Mouse (Mus musculus) kidney, postnatal 10 days (tissue): Measurements from ENCODE around the gene Cela3b.
"Not testable (repeated sequence)": the region's sequence is repeated elsewhere in the genome, so short reads cannot be mapped to it uniquely, and the experiment has no call there.

Source experiments
- DNase-seq: peaks from one replicate; pipeline ENCODE4 v3.0.0; 2021; ENCODE audit warnings: mixed read lengths

Cela3b gene

DNA sequence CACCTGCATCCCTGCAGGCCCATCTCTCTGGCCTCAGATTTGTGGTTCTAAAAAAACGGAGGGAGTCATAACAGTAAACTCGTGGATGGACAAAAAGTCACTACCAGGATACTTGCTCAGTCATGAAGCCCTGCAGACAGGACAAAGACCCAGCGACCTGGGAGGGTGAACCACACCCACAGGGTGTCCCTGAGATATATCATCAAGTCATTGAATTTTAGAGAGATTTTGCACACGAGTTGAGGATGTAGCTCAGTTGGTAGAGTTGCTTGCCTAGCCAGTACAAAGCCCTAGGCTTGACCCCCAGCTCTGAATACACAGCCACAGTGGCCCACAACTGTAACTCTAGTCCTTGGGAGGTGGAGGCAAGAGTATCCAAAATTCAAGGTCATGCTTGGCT lies 30.9 kb upstream of the Cela3b start:
- DNase-seq = no peak

GRCm38 (mm10) chr4:137460676-137461075 lies 30.3 kb upstream of the Cela3b start:
- no peak for DNase-seq

- no peak for DNase-seq
Measured at GRCm38 (mm10) chr4:137458861-137459260, 28.5 kb upstream of the Cela3b start.

DNA sequence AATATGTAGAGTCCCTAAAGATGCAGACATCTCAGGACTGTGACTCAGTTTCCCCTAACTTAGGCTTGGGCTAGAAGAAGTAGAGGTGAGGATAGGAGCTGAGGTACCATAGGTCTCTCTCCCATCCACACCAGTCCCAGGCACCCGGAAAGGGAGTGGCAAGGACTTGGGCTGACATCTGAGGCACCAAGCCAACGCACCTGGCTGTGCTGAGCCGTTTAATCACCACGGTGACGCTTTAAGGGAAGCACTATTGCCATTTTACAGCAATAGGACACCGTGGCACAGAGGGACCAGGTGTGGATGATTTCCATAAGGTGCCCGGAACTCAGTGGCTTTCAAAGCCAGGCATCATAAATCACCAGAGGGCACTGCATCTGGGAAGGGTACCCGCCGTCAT lies 28.0 kb upstream of the Cela3b start:
- no peak for DNase-seq

- DNase-seq = no peak
Measured at GRCm38 (mm10) chr4:137457292-137457691, 27.0 kb upstream of the Cela3b start.

DNA sequence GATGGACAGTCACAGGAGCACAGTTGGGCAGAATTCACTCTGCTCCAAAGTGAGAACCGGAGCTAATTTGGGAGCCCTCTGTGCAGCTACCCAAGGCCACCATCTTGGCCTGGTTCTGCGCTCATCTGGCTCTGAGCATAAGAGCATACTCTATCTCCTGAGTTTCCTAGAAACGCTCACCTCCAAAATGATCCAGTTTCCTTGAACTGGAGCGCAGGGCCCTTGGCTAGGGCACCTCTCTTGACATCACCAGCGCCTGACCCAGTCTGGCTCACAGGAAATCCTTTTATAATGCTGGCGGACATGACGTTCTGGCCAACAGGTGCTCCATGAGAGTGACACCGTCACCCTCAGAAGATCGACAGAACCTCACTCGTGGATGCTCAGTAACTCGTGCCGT lies 26.2 kb upstream of the Cela3b start:
- no peak for DNase-seq

DNA sequence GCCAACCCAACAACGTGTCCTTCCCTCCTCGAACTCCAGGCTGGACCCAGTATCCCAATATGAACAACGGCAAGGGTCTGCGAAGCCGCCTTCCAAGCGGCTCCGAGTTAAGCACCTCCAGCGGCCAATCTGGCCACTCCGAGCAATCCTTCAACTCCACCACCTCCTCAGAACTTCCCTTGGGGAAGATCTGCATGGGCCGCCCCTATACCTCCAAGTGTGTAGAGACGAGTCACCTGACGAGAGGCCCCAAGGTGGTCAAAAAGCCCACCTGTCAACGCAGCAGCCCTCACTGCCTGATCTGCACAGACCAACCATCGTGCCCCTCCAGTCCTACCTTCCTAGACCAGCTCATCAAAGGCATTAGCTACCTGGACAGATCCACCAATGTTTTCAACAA lies 24.2 kb upstream of the Cela3b start:
- DNase-seq = no peak

DNA sequence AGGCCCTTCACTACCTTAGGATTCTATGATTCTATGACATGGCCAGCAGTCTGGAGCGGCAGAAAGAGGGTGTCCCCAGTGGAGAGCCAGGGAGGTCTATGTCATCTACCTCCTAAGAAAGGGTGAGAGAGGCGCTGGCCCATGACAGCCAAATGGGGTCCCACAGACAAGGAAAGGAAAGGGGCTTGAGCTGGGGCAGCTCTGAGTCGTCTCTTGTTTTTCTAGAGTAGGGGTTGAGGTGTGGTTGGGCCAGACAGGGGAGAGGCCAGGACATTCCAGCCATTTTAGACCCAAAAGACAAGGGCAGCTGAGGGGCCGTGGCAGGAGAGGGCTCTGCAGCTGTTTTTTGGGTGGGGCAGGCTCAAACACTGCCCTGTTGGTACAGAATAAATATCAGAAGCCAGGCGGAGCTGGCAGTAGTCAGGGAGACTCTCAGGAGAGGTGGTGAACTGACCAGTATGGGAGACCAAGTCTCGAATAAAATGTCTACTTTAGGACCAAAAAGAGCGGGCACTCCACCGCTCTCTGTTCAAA lies 23.0 kb upstream of the Cela3b start, which contains the start of gene 1700013G24Rik:
Gene 1700013G24Rik (plus strand): TSS at position 51 of the 534 bp plus-strand sequence.
- DNase-seq = no peak

DNA sequence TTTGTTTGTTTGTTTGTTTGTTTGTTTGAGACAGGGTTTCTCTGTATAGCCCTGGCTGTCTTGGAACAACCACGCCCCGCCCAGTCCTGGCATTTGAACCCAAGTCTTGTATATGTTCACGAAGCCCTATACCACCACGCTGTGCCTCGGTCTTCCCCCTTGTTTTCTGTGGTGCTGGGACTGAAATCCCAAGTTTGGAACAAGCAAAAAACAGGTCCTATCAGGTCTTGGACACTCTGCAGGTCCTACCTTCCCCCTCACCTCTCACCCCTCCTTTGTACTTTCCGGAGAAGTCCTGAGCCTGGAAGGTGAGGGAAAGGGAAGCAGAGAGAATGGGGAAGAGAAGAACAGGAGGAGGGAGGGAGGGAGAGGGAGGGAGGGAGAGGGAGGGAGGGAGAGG lies 21.9 kb upstream of the Cela3b start:
- no peak for DNase-seq

DNA sequence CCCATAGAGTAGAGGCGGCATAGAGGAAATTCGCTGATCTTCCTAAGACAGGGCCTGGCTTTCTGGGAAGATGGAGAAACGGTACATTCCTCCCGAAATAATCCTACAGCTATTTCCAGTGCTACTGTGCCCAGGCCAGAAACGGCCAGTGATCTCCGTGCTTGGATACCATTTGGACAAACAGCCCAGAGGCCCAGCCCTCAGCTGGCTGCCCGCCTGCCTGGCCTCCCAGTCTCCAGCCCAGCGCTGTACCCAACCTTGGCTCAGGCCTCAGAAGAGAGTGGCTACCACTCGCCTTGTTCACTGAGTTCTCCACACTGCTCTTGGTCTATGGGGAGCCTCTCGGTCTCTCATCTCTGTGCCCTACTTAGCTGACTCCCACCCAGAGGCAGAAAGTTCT lies 19.4 kb upstream of the Cela3b start:
- no peak for DNase-seq

- DNase-seq = no peak
Measured at GRCm38 (mm10) chr4:137449132-137449531, 18.8 kb upstream of the Cela3b start.

DNA sequence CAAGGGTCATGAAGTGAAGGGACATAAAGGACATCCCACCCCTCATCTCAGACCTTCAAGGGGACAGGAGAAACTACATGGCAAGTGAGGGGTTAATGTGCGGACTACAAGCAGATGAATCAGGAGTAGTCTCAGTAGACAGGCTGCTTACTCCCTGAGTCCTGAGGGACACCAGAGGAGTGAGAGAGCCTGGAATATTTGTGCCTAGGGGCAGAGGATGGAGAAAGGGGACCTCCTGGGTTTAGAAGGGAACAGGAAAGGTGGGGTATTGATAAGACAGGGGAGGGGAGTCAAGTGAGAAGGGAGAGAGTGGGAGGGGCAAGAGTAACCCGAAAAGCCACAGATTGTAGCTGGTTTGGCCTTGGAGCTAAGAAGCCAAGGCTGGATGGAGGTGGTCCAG lies 18.3 kb upstream of the Cela3b start:
- DNase-seq = no peak

- DNase-seq = peak; percentile 71
Measured at GRCm38 (mm10) chr4:137448197-137448596, 17.9 kb upstream of the Cela3b start.

DNA sequence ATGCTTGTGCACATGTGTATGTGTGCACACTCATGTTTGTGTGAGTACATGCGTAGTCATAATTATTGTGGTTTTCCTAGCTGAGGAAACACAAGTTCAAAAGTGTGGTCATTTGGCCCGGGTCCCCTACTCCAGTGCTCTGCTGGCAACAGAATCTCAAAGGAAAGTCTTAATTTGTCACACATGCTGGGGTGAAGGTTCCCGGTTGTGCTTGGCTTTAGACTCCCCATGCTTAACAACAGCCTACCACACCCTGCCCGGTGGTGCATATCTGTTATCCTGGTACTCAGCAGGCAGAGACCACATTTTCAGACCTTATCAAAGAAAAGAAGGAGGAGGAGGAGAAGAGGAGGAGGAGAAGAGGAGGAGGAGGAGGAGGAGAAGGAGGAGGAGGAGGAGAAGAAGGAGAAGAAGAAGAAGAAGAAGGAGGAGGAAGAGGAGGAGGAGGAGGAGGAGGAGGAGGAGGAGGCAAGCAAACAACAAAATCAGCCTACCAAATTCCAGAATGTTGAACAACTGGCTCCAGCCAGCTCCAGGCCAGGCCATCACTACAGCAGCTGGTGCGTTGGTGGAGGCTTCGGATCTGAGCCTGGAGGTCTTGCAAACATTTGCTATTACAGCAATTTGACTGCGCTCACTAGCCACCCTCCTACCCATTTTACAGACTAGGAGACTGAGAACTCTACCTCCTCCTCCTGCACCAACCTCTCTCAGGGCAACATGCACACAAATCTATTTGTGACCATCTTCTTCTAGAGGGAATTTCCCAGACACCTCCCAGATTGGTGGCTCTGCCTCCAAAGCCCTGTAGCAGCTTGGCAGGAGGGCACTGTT lies 17.2 kb upstream of the Cela3b start:
- DNase-seq = peak; percentile 64

DNA sequence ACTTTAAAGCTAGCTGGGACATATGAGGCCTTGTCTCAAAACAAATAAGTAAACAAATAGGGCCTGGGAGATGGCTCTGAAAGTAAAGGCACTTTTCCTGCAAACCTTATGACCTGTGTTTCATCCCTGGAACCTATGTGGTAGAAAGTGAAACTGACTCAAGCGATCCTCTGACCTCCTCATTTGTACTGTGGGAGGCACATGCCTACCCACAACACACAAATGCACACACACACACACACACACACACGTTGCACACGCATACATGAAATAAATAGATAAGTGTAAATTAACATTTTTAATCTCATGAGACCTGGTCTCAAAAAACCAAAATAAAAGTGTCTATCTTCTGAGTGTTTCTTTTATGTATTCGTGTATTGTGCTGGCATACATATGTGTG lies 15.5 kb upstream of the Cela3b start:
- DNase-seq = no peak

DNA sequence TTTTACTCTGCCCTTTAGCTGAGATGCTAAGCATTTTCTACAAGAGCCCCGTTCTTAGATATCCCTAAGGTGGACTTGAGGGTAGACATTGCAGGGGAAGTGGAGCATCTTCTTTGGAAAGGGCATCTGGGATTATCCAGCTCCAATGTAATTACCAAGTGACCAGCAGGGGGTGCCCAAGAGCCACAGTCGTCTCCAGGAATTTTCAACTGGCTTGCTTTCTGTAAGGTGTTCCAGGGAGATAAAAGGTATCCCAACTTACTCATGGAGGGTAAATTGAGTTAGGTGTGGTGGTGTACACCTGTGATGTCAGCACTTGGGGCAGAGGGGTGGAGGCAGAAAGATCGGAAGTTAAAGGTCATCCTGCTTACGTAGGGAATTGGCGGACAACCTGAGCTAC lies 13.3 kb upstream of the Cela3b start:
- DNase-seq = peak; percentile 88

GRCm38 (mm10) chr4:137441332-137441731 lies 11.0 kb upstream of the Cela3b start:
- DNase-seq = no peak

DNA sequence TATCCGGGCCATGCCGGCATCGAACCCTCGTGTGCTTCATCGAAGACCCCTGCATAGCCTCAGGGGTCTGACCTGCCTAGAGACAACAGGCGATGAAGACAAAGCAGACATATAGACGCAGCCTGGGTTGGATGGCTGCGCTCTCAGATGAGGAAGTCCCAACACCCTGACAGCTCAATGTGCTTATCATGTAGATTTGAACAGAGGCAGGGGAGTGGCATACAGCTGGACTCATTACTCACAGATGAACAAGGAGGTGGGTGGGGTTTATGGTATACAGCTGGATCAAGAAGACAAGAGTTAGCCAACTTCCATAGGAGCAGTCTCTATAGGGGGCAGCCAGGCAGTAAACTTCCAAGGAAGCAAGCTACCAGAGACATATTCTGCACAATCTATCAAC lies 8.5 kb upstream of the Cela3b start:
- no peak for DNase-seq

DNA sequence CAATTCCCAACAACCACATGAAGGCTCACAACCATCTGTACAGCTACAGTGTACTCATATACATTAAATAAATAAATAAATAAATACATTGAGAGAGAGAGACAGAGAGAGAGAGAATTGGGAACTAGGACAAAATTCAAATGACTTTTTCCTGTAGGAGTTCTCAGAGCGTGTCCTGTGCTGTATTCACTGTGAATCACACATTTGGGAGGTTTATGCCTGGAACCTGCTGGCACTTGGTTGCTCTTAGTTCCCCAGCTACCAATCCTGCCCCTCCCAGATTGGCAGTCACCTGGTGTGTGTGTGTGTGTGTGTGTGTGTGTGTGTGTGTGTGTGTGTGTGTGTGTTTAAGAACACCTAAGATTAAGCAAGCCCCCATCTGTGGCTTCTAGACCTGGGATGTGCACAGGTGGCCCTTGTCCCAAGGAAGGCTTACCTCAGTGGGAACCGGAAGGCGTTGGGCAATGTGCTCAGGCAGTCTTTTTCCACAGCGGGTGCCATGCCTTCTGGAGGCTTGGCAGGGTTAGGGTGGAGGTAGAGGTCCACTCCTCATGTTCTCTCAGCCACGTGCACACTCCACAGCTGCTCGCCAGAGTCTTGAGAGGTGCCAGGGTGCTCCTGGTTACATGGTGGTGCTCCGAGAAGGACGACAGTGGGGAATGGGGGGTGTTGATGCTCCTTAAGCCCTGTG lies 6.8 kb upstream of the Cela3b start:
- DNase-seq = no peak

- DNase-seq = not testable (repeated sequence)
Measured at GRCm38 (mm10) chr4:137432700-137433550, 2.6 kb upstream of the Cela3b start.

DNA sequence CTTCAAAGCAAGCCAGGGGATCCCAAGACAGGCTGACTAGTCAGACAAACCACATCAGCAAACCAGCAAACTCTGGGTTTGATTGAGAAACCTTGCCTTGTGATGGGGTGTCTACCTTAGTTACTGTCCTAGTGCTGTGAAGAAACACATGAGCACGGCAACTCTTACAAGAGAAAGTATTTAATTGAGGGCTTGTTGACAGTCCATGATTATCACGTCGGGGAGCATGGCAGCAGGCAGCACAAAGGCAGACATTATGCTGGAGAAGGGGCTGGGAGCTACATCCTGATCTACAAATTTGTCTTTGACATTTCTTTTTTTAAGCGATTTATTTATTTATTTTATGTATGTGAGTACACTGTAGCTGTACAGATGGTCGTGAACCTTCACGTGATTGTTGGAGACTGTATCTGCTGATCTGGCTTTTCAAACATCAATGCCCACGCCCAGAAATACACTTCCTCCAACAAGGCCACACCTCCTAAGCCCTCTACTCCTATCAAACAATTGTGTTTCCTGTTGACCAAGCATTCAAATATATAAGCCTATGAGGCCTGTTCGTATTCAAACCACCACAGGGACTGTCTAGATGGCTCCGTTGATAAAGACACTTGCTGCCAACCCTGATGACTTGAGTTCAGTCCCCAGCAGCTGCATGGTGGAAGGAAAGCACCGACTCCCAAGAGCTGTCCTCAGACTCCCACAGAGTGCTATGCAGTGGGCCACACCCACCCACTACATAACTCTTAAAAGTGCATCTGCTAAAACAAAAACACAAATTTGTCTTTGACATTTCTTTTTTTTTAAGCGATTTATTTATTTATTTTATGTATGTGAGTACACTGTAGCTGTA lies 12.4 kb downstream of the Cela3b start:
- DNase-seq = no peak

- peak; percentile 32 for DNase-seq
Measured at GRCm38 (mm10) chr4:137414936-137415335, 15.4 kb downstream of the Cela3b start.
